Mouse (Mus musculus) small intestine, adult 2 months (tissue): ENCODE results near the gene Gen1.

Experiments
- CTCF ChIP-seq: fragments of 200-500 bp; IDR thresholded peaks from 2 replicates; pipeline ENCODE4 v1.5.1; 2012; ENCODE audit warnings: low read depth, mild to moderate bottlenecking, control low read depth, inconsistent platforms, low read length, moderate library complexity, mixed read lengths; ENCODE audit not compliant: insufficient replicate concordance, insufficient read length; ENCODE audit errors: extremely low read depth
- POLR2A ChIP-seq: fragments of 200-500 bp; IDR thresholded peaks from 2 replicates; pipeline ENCODE4 v1.6.1; 2012; ENCODE audit warnings: low read depth, mild to moderate bottlenecking, control low read depth, inconsistent platforms, low read length, moderate library complexity

- TF ChIP-seq CTCF, result no peak
- TF ChIP-seq POLR2A, result no peak
Observed at GRCm38 (mm10) chr12:11214776-11215175, 50.8 kb downstream of the Gen1 start.
